Mouse (Mus musculus) heart, postnatal 10 days (tissue): ENCODE results near the gene Slc39a1. TPM values are rescaled to one million over a fixed set of nuclear protein-coding genes. Genes with fewer than 3 reads are reported as not detected.

Source experiments
- DNase-seq, 2 experiments: peaks; one replicate each; pipeline ENCODE4 v3.0.0; 2021
- intact Hi-C: fragments of 180-260 bp; cut with DNase I; formaldehyde crosslinking; loops from one replicate; pipeline ENCODE4 v1.15.1; 2025
- microRNA-seq, 2 experiments: library from miRNA; unstranded; fragments of <30 nt; microRNA quantifications; one replicate each; pipeline ENCODE4 v1.2.0; 2022
- total RNA-seq, 2 experiments: library from RNA; stranded (reverse); gene quantifications; 2 replicates each; pipeline ENCODE4 v1.2.3; 2021

The Slc39a1 gene
- total RNA-seq, 2 experiments from 2014 or later = 105 to 110 TPM

DNA sequence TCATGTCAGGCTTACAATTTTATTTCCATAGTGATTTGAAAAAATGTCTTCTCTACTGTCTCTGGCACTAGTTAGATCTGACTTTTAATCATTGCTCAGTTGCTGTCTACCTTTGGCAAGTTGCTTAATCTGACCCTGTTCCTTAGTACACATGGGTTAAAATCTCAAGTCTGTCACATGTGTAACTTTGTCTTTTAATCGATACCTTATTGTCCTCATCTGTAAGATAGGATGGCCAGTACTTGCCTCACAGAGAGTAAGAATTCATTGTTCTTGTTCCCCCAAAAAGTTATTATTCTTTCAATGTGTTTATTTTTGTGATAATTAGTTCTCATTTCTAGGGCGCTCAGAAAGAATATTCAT lies 44.0 kb downstream of the Slc39a1 start:
- DNase-seq = no peak
- intact Hi-C loops = loop anchor here (1.0 to 2.0 kb wide), 2 partner anchors 27 to 81 kb away; partner anchors contain the start of gene Dennd4b

DNA sequence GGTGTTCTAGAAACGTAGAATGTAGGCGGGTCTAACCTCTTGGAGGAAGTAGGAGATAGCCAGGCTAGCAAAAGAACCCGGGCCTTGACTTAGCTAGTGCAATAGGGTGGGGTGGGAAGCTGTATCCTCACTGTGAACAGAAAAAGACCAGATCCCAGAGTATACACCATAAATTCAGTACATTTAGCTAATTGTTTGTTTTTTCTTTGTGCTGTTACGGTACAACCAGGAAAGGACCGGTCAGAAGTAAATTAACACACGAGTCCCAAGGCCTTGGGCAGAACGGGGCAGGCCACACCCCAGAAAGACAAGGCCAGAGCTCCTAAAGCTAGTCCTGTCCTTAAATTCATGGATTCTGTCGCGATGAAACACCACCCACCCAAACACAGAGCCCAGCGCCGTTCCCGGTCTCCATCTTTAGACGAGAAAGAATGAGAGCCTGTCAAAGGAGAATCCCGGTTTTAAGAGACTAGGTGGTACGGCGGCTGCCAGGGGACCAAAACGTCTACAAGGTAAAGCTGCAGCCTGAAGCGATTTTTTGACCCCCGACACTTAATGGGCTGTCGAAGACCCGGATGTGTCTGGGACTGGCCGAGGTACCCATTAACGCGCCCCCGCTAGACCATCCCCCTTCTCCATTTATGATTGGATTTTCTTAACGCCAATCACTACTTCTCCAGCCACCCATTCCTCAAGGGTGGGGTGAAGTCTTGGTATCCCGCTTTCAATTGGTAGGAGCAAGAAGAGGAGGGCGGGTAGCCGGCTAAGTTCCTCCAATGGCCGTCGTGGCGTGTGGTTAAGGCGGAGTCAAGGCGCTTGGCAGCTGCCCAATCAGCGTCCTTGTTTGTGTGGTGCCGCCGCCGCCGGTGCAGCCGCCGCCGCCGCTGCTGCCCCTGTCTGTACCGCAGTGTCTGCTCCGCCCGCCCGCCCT lies 44.6 kb downstream of the Slc39a1 start, which contains the start of gene Gatad2b:
Gene Gatad2b (plus strand): TSS at position 834 of the 931 bp plus-strand sequence.
- DNase-seq = peak; percentile 99
- intact Hi-C loops = loop anchor here (1.0 kb wide), 1 partner anchor 27 kb away; the partner anchor contains the start of gene Dennd4b

DNA sequence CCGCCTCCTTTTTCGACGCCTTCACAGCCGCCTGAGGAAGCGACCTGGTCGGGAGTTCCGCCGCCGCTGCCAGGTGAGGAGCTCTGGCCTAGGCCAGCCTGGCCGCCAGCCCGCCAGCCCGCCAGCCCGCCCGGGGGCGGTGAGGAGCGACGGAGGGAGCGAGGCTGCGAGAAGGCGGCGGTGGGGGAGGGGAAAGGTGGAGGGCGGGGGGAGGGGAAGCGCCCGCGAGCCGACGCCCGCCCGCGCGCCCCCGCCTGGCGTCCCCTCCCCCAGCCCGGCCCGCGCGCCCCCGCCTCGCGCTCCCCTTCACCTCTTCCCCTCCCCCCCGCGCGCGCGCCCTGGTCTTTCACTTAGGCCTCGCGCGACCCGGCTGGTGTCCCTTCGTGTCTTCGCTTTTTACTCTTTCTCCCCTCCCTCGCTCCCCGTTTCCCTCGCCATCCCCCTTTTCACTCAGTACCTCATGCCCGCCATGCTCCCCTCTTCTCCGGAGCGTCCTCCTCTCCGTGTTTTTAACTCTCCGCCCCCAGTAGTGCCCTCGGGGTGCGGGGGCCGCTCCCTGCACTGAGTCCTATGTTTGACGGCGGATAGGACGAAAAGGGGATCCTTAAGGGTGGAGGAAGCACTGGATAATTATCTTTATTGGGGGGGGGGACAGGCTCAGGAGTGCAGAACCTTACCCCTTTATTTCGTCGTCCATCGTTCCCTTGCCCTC lies 45.5 kb downstream of the Slc39a1 start:
- intact Hi-C loops = no loop called here
- DNase-seq = peak; percentile 68 to 78

DNA sequence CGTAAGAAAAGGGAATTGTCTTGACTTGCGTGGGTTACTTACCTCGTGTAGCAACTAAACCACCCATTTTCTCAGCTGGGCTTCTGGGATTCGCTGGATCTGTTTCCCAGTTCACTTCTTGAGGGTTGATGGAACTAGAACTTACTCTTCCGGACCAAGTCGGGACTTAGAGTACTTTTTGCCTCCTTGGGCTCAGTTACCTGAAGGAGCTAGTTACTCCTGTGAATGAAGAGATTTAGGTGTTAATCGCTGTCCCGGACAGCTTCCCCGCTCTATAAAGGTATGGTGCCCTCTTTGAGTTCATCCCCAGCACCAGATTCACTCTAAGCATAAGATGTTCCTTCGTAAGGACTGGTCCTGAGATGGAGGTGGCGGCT lies 46.1 kb downstream of the Slc39a1 start:
- intact Hi-C loops = no loop called here
- DNase-seq = peak; percentile 22 to 34

DNA sequence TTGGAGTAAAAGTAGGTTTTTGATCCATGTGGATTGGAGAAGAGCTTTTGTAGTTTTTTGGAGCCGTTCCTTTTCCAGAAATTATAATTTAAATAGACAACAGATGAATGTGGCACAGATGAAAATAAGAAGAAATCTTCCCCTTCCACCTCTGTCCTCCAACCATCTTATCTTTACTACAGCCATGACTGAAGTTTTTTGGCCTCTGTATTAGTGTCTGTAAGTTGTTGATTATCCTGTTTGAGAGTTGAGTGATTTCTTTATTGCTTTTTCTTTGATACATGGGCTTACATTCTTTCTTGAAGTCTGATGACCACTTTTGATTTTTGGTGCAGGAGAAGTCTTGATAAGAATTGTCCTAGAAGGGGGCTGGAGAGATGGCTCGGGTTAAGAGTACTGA lies 46.7 kb downstream of the Slc39a1 start:
- intact Hi-C loops = no loop called here
- no peak for DNase-seq

Small RNAs within 50 kb of the gene (microRNA-seq; reads per million reads assigned to microRNA genes)
- gene Mir7012 = 0 reads per million in 2 experiments

Other genes with a start within 250 kb of the Slc39a1 start
- 10 to 100 TPM; 43.6 to 44.1 TPM for gene Hax1, start 249.4 kb upstream of the Slc39a1 start, total RNA-seq
- 10 to 100 TPM; 56.2 to 63.2 TPM for gene 4933434E20Rik, start 196.5 kb upstream of the Slc39a1 start, total RNA-seq
- 100 to 1,000 TPM; 143 to 150 TPM for gene Ubap2l, start 195.5 kb upstream of the Slc39a1 start, total RNA-seq
- 100 to 1,000 TPM; 103 to 108 TPM for gene Tpm3, start 175.5 kb upstream of the Slc39a1 start, total RNA-seq
- under 1 TPM; 0.10 to 0.12 TPM for gene Nup210l, start 144.0 kb upstream of the Slc39a1 start, total RNA-seq
- gene Rps27, start 34.5 kb upstream of the Slc39a1 start, total RNA-seq = 1,000 to 10,000 TPM; 1,084 to 1,156 TPM
- gene Rab13, start 34.5 kb upstream of the Slc39a1 start, total RNA-seq = 10 to 100 TPM; 12.3 to 14.4 TPM
- 10 to 100 TPM; 44.4 to 46.9 TPM for gene Jtb, start 16.6 kb upstream of the Slc39a1 start, total RNA-seq
- gene Creb3l4, start 4.7 kb upstream of the Slc39a1 start, total RNA-seq = under 1 TPM; 0.26 to 0.45 TPM
- 10 to 100 TPM; 21.1 to 26.9 TPM for gene Crtc2, start 6.0 kb downstream of the Slc39a1 start, total RNA-seq
- 10 to 100 TPM; 16.8 to 19.7 TPM for gene Dennd4b, start 17.0 kb downstream of the Slc39a1 start, total RNA-seq
- 10 to 100 TPM; 56.6 to 59.5 TPM for gene Gatad2b, start 45.0 kb downstream of the Slc39a1 start, total RNA-seq
- gene Slc27a3, start 141.8 kb downstream of the Slc39a1 start, total RNA-seq = 1 to 10 TPM; 1.9 to 3.3 TPM
- gene Ints3, start 185.4 kb downstream of the Slc39a1 start, total RNA-seq = 10 to 100 TPM; 24.4 to 28.3 TPM
- gene Npr1, start 217.7 kb downstream of the Slc39a1 start, total RNA-seq = 10 to 100 TPM; 35.4 to 37.8 TPM
- gene Ilf2, start 228.0 kb downstream of the Slc39a1 start, total RNA-seq = 10 to 100 TPM; 55.3 to 57.5 TPM
- gene Snapin, start 242.9 kb downstream of the Slc39a1 start, total RNA-seq = 10 to 100 TPM; 55.9 to 62.7 TPM